In genomic region chr1:125039572-125040326, GRCm38 (mm10) we compare ENCODE assay signal across 20 mouse cellular contexts.
A peak's percentile ranks its signal among the peaks of the same experiment; 100 is the strongest.
DNase-seq lines count a peak whose midpoint lies in the region; ATAC-seq and TF ChIP-seq lines count a peak whose summit lies in the region.
"Had no signal": no experiment of that assay in that cellular context is flagged by ENCODE, and none has a peak within 500 bp of the region (broad histone marks: within the 10 kb centered on the region; RNA-seq: fewer than 3 reads in every experiment).

No protein-coding gene starts in this region.

- H3K4me3 ChIP-seq in intestine, embryonic 14.5 days (ENCODE audit: low read depth, low read length): no peak overlapping the region
- no peak overlapping the region for H3K4me3 ChIP-seq in intestine, postnatal 0 days (ENCODE audit: low read depth, low read length)
- H3K4me3 ChIP-seq in lung, embryonic 15.5 days: no peak overlapping the region
- no peak overlapping the region for H3K4me3 ChIP-seq in lung, adult 2 months (replicated peaks; ENCODE audit: extremely low read depth, low read depth, low read length)
- H3K4me3 ChIP-seq in intestine, embryonic 16.5 days (ENCODE audit: low read length): no peak overlapping the region
- H3K4me3 ChIP-seq in stomach, embryonic 14.5 days (ENCODE audit: low read depth, low read length): no peak overlapping the region
- H3K4me3 ChIP-seq: embryonic facial prominence, embryonic 12.5 days; erythroblast, embryonic 14.5 days; forebrain, embryonic 13.5 days; gastrocnemius, adult 2 months; neural tube, embryonic 12.5 days had no signal

- no peaks in the 10 kb centered on the region for H3K27me3 ChIP-seq in intestine, embryonic 14.5 days (replicated peaks; ENCODE audit: control insufficient read depth, insufficient read depth, low read length)
- H3K27me3 ChIP-seq in intestine, postnatal 0 days (replicated peaks; ENCODE audit: control insufficient read depth, insufficient read depth, low read length): no peaks in the 10 kb centered on the region
- no peaks in the 10 kb centered on the region for H3K27me3 ChIP-seq in lung, embryonic 15.5 days
- H3K27me3 ChIP-seq in intestine, embryonic 16.5 days (replicated peaks; ENCODE audit: control insufficient read depth, insufficient read depth, low read length): no peaks in the 10 kb centered on the region
- H3K27me3 ChIP-seq in stomach, embryonic 14.5 days (ENCODE audit: control insufficient read depth, insufficient read depth, low read length): no peaks in the 10 kb centered on the region
- H3K27me3 ChIP-seq: embryonic facial prominence, embryonic 12.5 days; forebrain, embryonic 13.5 days; neural tube, embryonic 12.5 days had no signal

- WGBS in intestine, embryonic 14.5 days: 47% methylated on average over 4 of the region's 4 CpGs
- WGBS in intestine, postnatal 0 days: 48% methylated on average over 4 of the region's 4 CpGs
- WGBS in lung, embryonic 15.5 days: 43% methylated on average over 4 of the region's 4 CpGs
- WGBS in lung, adult 2 months: 41% methylated on average over 4 of the region's 4 CpGs
- WGBS in intestine, embryonic 16.5 days: 39% methylated on average over 4 of the region's 4 CpGs
- WGBS in stomach, embryonic 14.5 days: 47% methylated on average over 4 of the region's 4 CpGs

- no peaks in the 10 kb centered on the region for H3K4me1 ChIP-seq in intestine, embryonic 14.5 days (replicated peaks; ENCODE audit: control insufficient read depth, insufficient read depth, low read length)
- H3K4me1 ChIP-seq in intestine, postnatal 0 days (replicated peaks; ENCODE audit: control insufficient read depth, insufficient read depth, low read length): no peaks in the 10 kb centered on the region
- no peaks in the 10 kb centered on the region for H3K4me1 ChIP-seq in lung, embryonic 15.5 days
- H3K4me1 ChIP-seq in lung, adult 2 months (ENCODE audit: control insufficient read depth, insufficient read depth, low read length): no peaks in the 10 kb centered on the region
- no peaks in the 10 kb centered on the region for H3K4me1 ChIP-seq in intestine, embryonic 16.5 days (ENCODE audit: control insufficient read depth, insufficient read depth, low read length)
- no peaks in the 10 kb centered on the region for H3K4me1 ChIP-seq in stomach, embryonic 14.5 days (ENCODE audit: control insufficient read depth, insufficient read depth, low read length)
- H3K4me1 ChIP-seq: embryonic facial prominence, embryonic 12.5 days; forebrain, embryonic 13.5 days; neural tube, embryonic 12.5 days had no signal

- DNase-seq in intestine, embryonic 14.5 days (ENCODE audit: low spot score): peak; percentile 55
- no peak for DNase-seq in lung, adult 2 months
- DNase-seq: adrenal gland, adult 2 months; B cell, adult 2 months; cerebellum, adult 11-12 months; cerebellum, postnatal 10 days; gastrocnemius, adult 2 months; layer of hippocampus, adult 9-11 months; right cerebral cortex, postnatal 25 days; spleen, adult 18-20 months had no signal

- H3K27ac ChIP-seq in intestine, embryonic 14.5 days (ENCODE audit: low read depth): peak overlapping the region; percentile 47
- H3K27ac ChIP-seq in intestine, postnatal 0 days (ENCODE audit: low read depth, low read length): no peak overlapping the region
- H3K27ac ChIP-seq in lung, embryonic 15.5 days: peak overlapping the region; percentile 35; the same call in 1 of the 2 replicates
- H3K27ac ChIP-seq in intestine, embryonic 16.5 days (ENCODE audit: low read length): 0 out of 2 replicates have a peak overlapping the region, but pooled peaks have one; percentile 30
- peak overlapping the region; percentile 28; the same call in 1 of the 2 replicates for H3K27ac ChIP-seq in stomach, embryonic 14.5 days (ENCODE audit: low read length)
- H3K27ac ChIP-seq: embryonic facial prominence, embryonic 12.5 days; forebrain, embryonic 13.5 days; gastrocnemius, adult 2 months; hindbrain, postnatal 0 days; neural tube, embryonic 12.5 days had no signal

- no peaks in the 10 kb centered on the region for H3K36me3 ChIP-seq in intestine, embryonic 14.5 days (ENCODE audit: control insufficient read depth, insufficient read depth, low read length)
- H3K36me3 ChIP-seq in intestine, postnatal 0 days (ENCODE audit: control insufficient read depth, insufficient read depth): no peaks in the 10 kb centered on the region
- H3K36me3 ChIP-seq in lung, embryonic 15.5 days: no peaks in the 10 kb centered on the region
- H3K36me3 ChIP-seq in intestine, embryonic 16.5 days (ENCODE audit: control insufficient read depth, insufficient read depth, low read length): no peaks in the 10 kb centered on the region
- no peaks in the 10 kb centered on the region for H3K36me3 ChIP-seq in stomach, embryonic 14.5 days (ENCODE audit: control insufficient read depth, insufficient read depth, low read length)
- H3K36me3 ChIP-seq: embryonic facial prominence, embryonic 12.5 days; neural tube, embryonic 12.5 days had no signal

- no peak overlapping the region for H3K9ac ChIP-seq in intestine, embryonic 14.5 days (ENCODE audit: low read length)
- H3K9ac ChIP-seq in intestine, postnatal 0 days (ENCODE audit: low read depth, low read length): no peak overlapping the region
- H3K9ac ChIP-seq in lung, embryonic 15.5 days: no peak overlapping the region
- H3K9ac ChIP-seq in intestine, embryonic 16.5 days (ENCODE audit: low read depth, low read length): no peak overlapping the region
- H3K9ac ChIP-seq in stomach, embryonic 14.5 days (replicated peaks; ENCODE audit: low read depth, low read length): no peak overlapping the region
- H3K9ac ChIP-seq: embryonic facial prominence, embryonic 12.5 days; forebrain, embryonic 13.5 days; neural tube, embryonic 12.5 days had no signal

- TF ChIP-seq POLR2A in lung, adult 2 months (IDR thresholded peaks at IDR 0.05; ENCODE audit: borderline replicate concordance, extremely low read depth, low read depth, low read length): no peak

- H3K9me3 ChIP-seq in intestine, embryonic 14.5 days (ENCODE audit: control insufficient read depth, low read length): no peaks in the 10 kb centered on the region
- no peaks in the 10 kb centered on the region for H3K9me3 ChIP-seq in intestine, postnatal 0 days (ENCODE audit: control insufficient read depth)
- H3K9me3 ChIP-seq in lung, embryonic 15.5 days: no peaks in the 10 kb centered on the region
- no peaks in the 10 kb centered on the region for H3K9me3 ChIP-seq in intestine, embryonic 16.5 days (ENCODE audit: control insufficient read depth, low read length)
- no peaks in the 10 kb centered on the region for H3K9me3 ChIP-seq in stomach, embryonic 14.5 days (ENCODE audit: control insufficient read depth, low read depth, low read length)
- H3K9me3 ChIP-seq: embryonic facial prominence, embryonic 12.5 days; forebrain, embryonic 13.5 days; neural tube, embryonic 12.5 days had no signal

- no peak overlapping the region for H3K4me2 ChIP-seq in intestine, embryonic 14.5 days (ENCODE audit: low read length)
- H3K4me2 ChIP-seq in intestine, postnatal 0 days (replicated peaks; ENCODE audit: low read depth): no peak overlapping the region
- H3K4me2 ChIP-seq in lung, embryonic 15.5 days: no peak overlapping the region
- H3K4me2 ChIP-seq in intestine, embryonic 16.5 days (ENCODE audit: low read depth, low read length): no peak overlapping the region
- no peak overlapping the region for H3K4me2 ChIP-seq in stomach, embryonic 14.5 days (replicated peaks; ENCODE audit: low read depth, low read length)
- H3K4me2 ChIP-seq: embryonic facial prominence, embryonic 12.5 days; forebrain, embryonic 13.5 days; neural tube, embryonic 12.5 days had no signal

- no peak for TF ChIP-seq CTCF in intestine, postnatal 0 days (IDR thresholded peaks at IDR 0.05; ENCODE audit: low read depth)
- TF ChIP-seq CTCF in lung, adult 2 months (IDR thresholded peaks at IDR 0.05; ENCODE audit: insufficient read depth, low read length): no peak

- no peak for ATAC-seq in intestine, embryonic 14.5 days (replicated peaks; ENCODE audit: low FRiP score, low TSS enrichment, low read depth)
- ATAC-seq in intestine, postnatal 0 days: no peak
- peak; percentile 84; the same call in 1 of the 2 replicates for ATAC-seq in lung, embryonic 15.5 days (ENCODE audit: borderline replicate concordance, extremely low read depth, low FRiP score, low TSS enrichment)
- ATAC-seq in intestine, embryonic 16.5 days: peak; percentile 77
- peak; percentile 61; the same call in 1 of the 2 replicates for ATAC-seq in stomach, embryonic 14.5 days (ENCODE audit: insufficient number of reproducible peaks, insufficient read depth, low FRiP score, low read depth)
- no peak for ATAC-seq in CD4-positive, CD25-positive, alpha-beta regulatory T cell, adult 4 months
- ATAC-seq: forebrain, embryonic 13.5 days; hindbrain, postnatal 0 days had no signal

Comparison
In these comparisons a context has a peak if more than half of its experiments do, and no peak if none do; other contexts are left out.
1. ATAC-seq: peak in lung, embryonic 15.5 days (single experiment), intestine, embryonic 16.5 days (single experiment) and stomach, embryonic 14.5 days (single experiment); none in intestine, embryonic 14.5 days (single experiment), intestine, postnatal 0 days (single experiment) and CD4-positive, CD25-positive, alpha-beta regulatory T cell, adult 4 months (single experiment).